Mouse (Mus musculus) mouse embryonic stem cell (cell line): ENCODE data around the gene Reep6.

Experiments
- in situ Hi-C, 2 experiments: fragments of 300-500 bp; cut with MboI; formaldehyde crosslinking; loops; 1 replicate in 1 of 2; 3 replicates in 1 of 2; pipeline ENCODE4 v1.14.3; 2019 to 2020; ENCODE audit warnings: low sequenced_read_pairs in 2 of 2, low pct_unique_long_range_greater_than_20kb in 1 of 2, mixed read lengths in 1 of 2; ENCODE audit not compliant: unreplicated experiment in 1 of 2

Gene Reep6

DNA sequence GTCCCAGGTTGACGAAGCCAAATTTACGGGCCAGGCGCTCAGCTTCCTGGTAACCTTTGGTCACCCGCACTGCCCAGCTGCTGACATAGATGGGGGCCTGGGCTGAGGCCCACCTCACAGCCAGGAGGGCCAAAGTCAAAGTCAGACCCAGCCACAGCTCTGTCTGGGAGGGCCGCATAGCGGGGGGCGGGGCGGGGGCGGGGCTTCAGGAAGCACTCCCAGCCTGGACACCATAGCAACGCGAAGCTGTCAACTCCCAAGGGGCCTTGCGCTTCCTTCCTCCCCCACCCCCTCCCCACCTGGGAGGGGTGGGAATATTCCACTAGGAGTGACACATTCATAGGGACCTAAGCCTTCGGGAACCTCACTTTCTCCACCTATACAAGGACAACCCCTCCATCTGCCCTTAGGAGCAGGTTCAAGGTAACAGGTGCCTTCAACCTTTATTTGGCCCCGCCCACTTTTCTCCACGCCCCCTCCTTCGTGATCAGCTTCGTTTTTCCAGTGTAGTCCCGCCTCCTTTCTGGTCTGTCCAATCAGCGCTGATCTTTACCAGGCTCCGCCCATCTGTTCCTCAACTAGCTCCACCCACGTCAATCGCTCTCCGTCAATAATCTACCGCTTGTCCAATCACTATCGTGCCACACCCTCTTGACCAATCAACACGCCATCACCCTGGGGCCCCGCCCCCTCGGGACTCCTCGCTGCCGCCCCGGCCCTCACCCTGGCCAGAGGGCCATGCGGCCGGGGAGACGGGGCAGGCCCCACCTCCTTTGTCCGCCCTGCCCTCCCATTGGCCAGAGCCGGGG is at the start of gene Reep6, which contains the start of gene Pcsk4:
Gene Reep6 (plus strand): TSS at position 681 of the 809 bp plus-strand sequence.
Gene Pcsk4 (minus strand): TSS at position 226 of the 809 bp plus-strand sequence.
- in situ Hi-C loops = no loop called here

DNA sequence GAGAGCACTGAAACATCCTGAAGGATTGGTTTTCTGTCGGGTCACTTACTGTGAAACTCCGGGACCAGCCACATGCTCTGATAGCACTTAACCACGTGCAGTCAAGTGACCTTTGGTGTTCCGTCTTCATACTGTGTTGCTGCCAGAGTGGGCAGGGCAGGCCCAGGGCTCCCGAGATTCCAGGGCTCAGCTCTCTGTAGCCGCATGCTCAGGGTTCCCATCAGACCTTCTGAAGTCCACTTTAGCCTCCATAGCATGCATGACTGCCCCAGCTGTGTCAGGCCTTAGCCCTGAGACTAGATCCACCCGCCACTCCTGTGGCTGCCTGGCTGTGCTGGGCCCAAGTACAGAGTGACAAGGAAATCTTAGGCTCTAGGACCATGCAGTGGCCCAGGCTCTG is 48.4 kb upstream of the Reep6 start:
- in situ Hi-C loops = no loop called here

DNA sequence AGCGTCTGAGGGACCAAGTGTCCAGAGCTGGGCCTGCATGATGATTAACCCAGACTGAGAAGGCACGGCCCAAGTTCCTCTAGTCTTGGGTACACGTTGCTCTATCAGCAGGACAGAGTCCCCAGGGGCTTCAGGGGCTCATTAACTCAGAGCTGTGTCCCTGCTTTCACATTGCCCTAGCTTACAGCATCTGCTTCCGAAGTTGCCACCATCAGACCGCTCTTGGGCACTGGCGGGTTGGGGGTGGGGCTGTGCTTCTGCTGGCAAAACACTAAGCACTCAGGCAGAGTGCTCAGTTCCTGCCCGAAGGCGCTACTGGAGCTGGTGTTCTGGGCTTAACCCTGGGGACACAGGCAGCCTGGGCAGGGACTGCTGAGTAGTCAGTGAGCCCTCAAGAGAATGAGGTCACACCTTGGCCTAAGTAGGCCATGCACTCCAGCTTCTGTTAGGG is 47.8 kb upstream of the Reep6 start:
- in situ Hi-C loops = no loop called here

DNA sequence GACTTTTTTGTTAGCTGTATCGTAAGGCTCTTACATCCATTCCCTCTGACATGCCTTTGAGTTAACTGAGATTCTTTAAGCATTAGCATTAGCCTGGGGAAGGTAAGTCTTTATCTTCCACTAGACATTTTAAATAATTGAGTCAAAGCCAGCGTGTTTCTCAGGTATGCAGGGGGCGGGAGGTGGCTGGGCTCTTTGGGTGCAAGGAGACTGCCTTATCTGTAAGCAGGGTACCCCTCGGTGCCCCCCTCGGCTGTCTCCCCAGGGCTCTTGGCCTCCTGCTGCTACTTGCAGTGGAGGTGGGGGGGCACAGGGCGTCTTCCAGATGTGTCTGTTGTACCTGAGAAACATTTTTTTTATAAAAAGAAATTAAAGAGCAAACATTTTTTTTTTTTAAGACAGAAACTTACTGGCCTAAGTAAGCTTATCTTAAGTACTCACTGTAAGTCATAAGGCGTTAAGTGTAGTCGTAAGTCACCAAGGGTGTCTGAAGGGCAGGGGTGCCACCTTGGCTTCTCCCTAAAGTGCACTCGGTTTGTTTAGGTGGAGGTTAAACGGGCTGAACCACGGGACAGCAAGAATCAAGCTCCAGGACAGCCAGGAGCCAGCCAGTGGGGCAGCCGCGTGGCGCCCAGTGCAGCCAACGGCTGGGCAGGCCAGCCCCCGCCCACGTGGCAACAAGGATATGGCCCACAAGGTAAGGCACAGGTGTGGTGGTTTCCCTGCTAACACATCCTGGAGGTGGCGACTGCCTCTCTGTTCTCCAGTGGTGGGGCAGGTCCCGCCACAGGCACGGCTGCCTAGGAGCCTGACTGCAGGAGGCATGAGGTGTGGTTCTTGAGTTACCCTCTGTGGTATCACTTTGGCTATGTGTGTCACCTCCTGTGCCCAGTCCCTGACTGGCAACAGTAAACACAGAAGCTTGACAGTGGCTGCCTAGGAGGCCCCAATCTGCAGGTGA is 47.0 kb upstream of the Reep6 start:
- in situ Hi-C loops = no loop called here

DNA sequence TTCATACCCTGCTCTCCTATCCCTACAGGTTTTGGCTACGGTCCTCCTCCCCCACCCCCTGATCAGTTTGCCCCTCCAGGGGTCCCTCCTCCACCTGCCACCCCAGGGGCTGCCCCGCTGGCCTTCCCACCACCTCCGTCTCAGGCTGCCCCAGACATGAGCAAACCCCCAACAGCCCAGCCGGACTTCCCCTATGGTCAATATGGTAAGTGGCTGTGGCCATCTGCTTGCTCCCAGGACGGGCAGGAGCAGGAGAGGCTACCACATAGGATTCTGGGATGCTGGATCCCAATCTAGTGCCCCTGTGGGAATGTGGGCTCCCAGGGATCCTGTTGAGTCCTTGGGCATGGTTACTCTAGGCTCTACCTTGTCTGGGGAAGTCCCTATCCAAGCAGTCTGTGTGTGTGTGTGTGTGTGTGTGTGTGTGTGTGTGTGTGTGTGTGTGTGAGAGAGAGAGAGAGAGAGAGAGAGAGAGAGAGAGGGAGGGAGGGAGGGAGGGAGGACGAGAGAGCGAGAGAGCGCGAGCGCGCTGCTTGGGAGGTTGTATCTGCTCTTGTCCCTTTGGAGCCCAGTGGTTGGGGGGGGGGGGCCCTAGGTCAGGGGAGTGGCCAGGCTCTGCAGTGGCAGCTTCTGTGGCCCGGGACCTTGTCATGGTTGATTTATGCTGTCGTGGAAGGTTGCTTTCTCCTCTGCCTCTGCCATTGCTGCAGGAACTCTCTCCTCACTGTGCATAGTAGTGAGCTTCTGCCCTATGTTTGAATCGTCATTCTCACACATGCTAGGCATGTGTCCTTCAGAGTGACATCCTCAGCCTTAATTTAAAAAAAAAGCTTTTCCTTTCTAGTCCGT is 44.3 kb upstream of the Reep6 start:
- in situ Hi-C loops = no loop called here

DNA sequence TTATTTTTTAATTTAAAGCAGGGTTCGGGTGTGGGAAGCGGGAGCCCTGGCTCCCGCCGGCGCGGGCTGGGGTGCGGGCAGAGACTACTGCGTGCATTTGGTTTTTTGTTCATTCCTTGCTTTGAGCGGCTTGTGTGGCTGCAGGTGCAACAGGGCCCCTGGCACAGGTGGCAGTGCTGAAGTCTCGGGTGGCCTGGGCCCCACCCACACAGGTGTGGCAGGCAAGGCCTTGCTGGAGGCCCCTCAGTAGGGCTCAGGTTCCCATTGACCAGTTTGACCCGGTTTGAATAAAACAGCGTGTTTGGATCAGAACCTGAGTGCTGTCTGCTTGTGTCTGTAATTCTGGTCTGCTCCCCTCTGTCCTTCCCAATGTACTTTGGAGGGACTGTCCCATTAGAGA is 41.7 kb upstream of the Reep6 start:
- in situ Hi-C loops = no loop called here

DNA sequence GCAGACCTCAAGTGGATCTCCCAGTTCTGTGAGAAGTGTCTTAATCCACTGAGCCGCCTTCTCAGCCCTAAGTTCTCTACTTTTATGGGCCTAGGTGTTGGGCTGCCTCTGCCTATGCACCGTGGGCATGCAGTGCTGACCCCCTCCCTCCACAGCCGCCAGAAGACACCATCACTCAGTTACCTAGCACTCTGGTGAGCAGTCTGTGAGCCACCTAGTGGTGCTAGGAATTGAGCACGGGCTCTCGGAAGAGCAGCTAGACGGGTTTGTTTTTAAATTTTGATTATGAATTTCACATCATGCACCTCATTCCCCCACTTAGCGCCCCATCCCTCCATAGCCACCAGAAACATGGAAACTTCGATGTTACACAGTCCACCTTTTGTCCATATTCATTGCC is 41.1 kb upstream of the Reep6 start:
- in situ Hi-C loops = no loop called here

DNA sequence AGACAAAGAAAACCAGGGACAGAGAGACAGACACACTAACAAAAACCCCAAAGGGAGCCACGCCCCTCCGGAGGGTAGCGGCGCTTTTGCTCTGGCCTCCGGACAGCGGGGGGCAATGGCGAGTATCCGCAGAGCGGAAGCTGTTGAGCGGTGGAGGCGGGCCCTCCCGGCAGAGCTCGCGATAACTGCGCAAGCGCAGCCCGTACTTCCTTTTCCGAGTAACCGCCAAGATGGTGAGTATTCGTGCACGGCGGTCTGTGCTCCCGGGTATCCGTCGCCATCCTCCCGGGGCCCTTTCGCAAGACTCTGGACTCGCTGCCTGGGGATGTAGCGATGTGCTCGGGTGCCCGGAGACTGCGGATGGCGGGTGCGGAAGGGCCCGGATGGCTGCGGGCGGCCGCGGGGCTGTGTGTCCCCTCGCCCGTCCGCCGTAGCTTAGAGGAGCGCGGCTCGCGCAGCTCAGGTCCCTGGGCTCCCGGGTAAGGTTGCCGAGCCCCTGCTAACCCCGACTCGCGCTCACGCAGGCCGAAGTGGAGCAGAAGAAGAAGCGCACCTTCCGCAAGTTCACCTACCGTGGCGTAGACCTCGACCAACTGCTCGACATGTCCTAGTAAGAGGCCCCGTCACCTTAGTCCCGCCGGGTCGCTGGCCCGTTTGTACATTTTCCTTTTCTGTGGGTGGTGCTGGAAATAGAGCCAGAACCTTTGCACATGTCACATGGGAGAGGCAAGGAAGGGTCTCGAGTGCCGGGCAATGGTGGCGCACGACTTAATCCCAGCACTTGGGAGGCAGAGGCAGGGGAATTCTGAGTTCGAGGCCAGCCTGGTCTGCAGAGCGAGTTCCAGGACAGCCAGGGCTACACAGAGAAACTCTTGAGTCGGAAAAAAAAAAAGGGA is 37.3 kb upstream of the Reep6 start, which contains the start of gene Rps15:
Gene Rps15 (plus strand): TSS at position 203 of the 896 bp plus-strand sequence.
- in situ Hi-C loops = no loop called here

DNA sequence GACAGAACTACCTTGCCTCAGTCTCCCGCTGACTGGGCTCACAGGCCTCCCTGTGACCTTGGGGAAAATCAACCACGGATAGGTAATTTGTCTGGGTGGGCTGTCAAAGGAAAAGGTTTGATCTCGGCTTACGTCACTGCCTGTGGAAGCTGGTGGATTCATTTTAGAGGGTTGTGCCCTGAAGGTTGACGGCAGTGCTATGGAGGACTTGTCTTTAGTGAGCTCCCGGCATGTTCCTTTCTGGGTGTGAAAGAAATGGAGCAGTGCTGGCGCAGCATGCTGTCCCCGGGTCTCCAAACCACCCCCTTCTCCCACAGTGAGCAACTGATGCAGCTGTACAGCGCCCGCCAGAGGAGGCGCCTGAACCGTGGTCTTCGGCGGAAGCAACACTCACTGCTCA is 36.4 kb upstream of the Reep6 start:
- in situ Hi-C loops = no loop called here

DNA sequence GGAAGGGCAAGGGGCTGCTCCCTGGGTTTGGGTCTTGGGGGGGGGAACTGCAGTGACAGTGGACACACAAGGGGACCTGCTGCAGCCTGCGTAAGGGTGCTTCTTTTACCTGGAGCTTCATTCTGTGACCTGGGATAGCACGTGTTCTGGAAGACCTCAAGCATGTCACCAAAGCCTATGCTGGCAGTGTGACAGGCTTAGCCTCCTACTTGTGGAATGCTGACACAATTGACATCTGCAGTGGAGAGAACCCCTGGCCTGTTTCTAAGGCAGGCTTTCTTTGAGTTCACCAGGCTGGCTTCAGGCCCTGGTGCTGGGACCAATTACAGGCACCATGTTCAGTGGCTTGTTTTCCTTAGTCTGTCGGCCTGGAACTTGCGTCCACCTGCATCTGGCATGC is 35.4 kb upstream of the Reep6 start:
- in situ Hi-C loops = no loop called here

DNA sequence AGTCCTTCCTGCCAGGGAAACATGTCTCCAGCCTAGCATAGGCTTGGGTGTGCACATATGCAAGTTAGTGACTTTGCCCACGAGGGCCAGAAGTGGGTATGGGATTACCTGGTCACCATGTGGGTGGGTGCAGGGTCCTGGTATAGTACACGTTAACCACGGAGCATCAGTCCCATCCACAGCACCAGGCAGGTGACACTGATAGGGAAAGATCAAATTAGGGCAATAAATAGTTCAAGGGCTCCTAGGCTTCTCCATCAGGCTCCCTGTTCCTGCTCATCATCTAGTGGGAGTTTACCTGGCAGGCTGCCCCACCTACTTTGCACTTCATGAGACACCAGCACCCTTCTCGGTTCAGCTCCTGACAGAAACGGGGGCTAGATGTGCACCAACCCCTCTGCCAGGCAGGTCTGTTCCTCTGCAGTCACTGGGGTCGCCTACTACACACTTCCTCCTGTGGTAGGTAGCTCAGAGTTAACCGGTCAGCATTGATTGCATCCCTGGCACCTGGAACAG is 34.9 kb upstream of the Reep6 start:
- in situ Hi-C loops = no loop called here

DNA sequence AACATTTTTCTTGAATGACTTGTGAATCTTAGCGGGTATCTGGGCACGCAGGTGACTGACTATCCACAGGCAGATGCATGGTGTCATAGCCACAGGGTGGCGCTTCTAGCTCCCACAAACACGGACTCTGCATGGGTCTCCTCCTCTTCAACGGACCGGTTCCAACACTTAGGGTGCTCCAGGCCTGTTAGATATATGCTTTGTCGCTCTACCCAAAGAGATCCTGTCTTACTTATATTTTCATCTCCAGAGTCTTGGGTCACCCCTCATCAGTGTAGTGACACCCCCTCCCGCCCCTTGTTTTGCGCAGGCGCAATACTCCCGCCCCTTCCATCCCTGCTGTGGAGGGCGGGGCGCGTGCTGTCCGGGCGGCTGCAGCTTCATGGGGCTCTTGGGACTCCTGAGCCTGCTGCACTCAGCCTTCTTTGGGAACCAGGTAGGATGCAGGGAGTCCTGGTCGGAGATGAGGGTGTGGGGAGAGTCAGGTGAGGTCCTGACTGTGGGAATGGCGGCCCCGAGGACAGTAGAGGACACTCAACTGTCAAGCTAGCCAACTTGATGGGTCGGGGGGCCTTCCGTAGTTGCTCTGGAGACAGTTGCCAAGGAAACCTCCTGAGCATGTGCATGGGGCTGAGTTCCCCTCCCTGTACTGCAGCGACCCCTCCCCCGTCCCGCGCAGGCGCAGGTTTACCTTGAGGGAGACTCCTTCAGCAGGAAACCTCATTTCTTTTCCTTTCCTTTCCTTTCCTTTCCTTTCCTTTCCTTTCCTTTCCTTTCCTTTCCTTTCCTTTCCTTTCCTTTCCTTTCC is 33.9 kb upstream of the Reep6 start, which contains the start of gene Apc2:
Gene Apc2 (plus strand): TSS at position 360 of the 808 bp plus-strand sequence.
- in situ Hi-C loops = no loop called here

DNA sequence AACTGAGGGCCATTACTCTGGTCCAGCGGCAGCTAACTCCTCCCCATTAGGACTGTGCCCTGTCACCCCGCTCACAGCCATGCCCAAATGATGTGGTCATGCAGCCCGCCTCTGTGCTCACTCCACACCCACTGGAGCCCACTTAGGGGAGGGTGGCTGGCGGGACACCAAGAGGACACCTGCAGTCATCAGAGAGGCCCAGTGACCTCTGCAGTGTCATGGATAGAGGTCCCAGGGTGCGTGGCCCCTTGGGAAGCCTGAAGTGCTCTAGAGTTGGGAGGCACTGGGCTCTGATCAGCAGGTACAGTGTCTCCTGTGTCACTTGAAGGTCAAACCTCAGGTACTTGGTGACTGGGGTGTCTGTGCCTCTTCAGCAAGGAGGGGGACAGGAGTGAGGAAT is 32.9 kb upstream of the Reep6 start:
- in situ Hi-C loops = no loop called here

DNA sequence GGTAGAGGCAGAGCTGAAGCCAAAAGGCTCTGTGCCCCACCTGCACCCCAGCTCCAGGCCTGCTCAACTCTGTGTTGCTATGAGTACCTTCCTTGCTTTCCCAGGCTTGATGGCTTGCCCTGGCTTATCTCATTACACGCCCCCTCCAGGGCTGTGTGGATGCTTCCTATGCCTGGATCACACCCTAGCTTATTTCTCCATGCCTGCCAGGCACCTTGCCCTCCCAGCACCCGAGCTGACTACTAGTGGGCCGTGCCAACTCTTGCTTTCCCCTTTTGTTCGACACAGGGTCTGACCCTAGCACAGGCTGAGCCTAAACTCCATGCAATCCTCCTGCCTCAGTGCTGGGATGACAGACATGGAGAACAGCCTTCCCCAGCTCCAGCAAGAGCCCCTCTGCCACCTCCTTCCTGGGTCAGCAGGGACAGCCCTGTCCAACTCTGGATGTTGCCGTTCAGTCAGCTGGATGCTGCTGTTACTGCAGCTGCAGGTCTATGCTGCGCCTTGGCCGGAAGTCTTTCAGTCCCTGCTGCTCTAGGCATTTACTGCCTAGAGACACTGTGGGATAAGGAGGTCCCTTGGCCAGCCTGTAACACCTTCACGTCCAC is 32.1 kb upstream of the Reep6 start:
- in situ Hi-C loops = no loop called here

DNA sequence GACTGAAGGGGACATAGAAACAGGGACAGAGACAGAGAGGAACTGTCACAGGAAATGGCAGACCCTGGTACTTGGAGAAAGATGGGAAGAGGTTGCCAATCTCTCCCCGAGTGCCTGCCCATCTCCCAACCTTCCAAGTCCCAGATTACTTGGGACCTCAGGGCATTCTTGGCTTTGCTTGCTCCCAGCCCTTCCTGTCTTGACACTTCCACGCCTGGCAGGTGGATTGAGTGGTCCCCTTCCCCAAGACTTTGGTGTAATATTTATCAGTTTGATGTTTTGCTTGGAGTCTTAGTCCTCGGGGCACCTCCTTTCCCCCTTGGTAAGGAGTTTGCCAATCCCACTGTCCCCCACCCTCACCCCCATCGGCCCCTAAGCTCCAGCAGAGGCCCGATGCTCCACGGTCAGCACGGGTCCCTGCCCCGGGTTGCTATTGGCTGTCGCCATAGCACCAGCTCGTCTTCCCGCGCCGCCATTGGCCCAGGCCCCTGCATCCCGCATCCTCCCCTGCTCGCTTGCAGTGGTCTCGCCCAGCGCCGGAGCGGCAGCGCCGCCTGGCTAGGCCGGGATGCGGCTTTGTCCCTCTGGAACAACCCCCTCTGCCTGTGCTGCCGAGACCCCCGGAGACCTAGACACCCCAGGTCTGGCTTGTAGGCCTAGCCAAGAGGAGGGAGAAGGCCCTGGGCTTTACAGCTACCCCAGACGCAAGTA is 31.0 kb upstream of the Reep6 start:
- in situ Hi-C loops = no loop called here

DNA sequence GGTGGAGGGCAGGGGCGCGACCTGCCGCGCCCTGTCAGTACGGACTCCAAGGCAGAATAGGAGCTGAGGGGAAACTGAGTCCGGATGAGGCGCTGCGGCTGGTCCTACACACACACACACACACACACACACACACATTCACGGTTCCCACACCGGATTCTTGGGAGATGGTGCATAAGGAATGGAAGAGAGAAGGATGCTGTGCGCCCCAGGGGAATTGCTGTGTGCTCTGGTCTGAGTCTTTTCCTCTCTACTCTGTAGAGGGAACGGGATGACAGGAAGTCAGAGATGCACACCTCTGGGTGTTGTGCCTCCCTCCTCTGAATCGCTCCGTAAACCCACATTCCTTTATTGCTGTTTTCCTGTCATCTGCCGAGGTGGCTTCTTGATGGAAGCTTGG is 30.5 kb upstream of the Reep6 start:
- in situ Hi-C loops = no loop called here
